Mouse (Mus musculus): ENCODE measurements around the gene Dynlrb1. TPM values are rescaled to one million over a fixed set of nuclear protein-coding genes. Genes with fewer than 3 reads are reported as not detected.

Dynlrb1 gene
- polyA plus RNA-seq, 2 experiments: 149 to 178 TPM

DNA sequence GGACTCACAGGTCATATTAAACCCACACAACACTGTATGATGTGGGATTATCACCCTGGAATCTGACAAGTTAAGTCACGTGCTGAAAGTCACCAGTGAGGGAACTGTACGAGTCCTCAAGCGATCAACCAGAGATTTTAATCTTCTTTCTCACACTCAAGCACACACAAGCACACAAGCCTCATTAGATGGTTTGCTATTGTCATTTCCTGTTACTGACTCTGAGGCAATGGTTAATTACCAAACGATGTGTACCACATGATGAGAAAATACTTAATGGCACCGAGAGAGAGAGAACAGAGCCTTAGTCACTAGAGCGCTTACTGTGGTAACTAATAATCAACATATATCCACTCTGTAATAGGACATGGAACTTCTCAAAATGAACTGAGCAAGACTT is 49.4 kb downstream of the Dynlrb1 start:
- WGBS (ENCODE audit: insufficient replicate concordance): 78% methylated on average over 6 of the region's 6 CpGs
- TF ChIP-seq CTCF (IDR thresholded peaks at IDR 0.05; ENCODE audit: low read depth): no peak
- no peak for TF ChIP-seq EP300 (IDR thresholded peaks at IDR 0.05; ENCODE audit: low read depth)
- no peaks in the 10 kb centered on the region; a peak in 1 of 4 replicates for H3K4me1 ChIP-seq (replicated peaks; ENCODE audit: control insufficient read depth in 2 of 2, insufficient read depth in 2 of 2, low read length in 1 of 2)
- no peaks in the 10 kb centered on the region for H3K9me3 ChIP-seq (ENCODE audit: control insufficient read depth, low read length)
- H3K9ac ChIP-seq (replicated peaks): no peak overlapping the region
- no peak for ATAC-seq (ENCODE audit: insufficient read depth)
- no peak overlapping the region for H3K27ac ChIP-seq
- no peaks in the 10 kb centered on the region; the same call in 1 of the 2 replicates for H3K36me3 ChIP-seq (replicated peaks; ENCODE audit: control insufficient read depth, insufficient read depth, low read depth)
- DNase-seq (ENCODE audit: low read depth in 3 of 3, low spot score in 3 of 3): no peak
- H3K27me3 ChIP-seq (ENCODE audit: control insufficient read depth, insufficient read depth, low read length): no peaks in the 10 kb centered on the region
- no peak overlapping the region for H3K4me2 ChIP-seq (ENCODE audit: low read depth)
- H3K4me3 ChIP-seq (ENCODE audit: insufficient read depth in 1 of 2, low read depth in 2 of 2, low read length in 2 of 2): no peak overlapping the region

DNA sequence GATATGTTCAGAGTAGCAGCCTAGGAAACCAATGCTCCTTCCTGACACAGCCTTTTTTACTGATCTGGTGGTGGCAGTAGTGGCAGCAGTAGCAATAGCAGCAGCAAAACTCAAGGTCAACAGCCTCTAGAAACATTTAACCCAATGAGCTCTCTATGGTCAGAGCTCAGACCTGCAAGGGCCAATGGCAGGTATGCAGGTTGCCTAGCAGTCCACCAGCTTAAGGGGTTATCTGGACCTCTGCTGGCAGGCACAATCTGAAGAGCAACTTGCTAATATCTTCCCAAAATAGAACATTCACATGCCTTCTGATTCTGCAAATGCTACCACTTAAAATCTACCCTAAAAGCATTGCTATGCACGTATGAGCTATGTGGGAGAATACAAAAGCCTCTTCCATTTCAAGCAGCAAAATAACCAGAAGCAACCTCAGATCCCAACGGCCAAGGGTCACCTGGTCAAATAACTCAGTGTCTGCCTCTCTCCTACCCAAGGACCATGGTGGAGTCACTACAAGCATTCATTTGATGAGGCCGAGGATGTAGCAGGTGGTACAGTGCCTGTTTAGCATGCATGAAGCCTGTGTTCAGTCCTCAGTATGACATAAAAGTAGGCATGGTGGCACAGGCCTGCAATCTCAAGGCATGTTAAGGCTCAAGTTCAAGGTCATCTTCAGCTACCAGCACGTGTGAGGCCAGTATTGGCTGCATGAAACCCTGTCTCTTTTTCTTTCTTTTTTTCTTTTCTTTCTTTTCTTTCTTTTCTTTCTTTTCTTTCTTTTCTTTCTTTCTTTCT is 51.3 kb downstream of the Dynlrb1 start:
- Histone ChIP-seq H3K4me2 (ENCODE audit: low read depth) (no peak overlapping the region), H3K4me3 (ENCODE audit: insufficient read depth in 1 of 2, low read depth in 2 of 2, low read length in 2 of 2) (no peak overlapping the region), H3K4me1 (replicated peaks; ENCODE audit: control insufficient read depth in 2 of 2, insufficient read depth in 2 of 2, low read length in 1 of 2) (no peaks in the 10 kb centered on the region; a peak in 1 of 4 replicates), H3K27me3 (ENCODE audit: control insufficient read depth, insufficient read depth, low read length) (no peaks in the 10 kb centered on the region), H3K36me3 (replicated peaks; ENCODE audit: control insufficient read depth, insufficient read depth, low read depth) (peaks cover 6% of the 10 kb centered on the region), H3K9ac (replicated peaks) (no peak overlapping the region), H3K27ac (no peak overlapping the region), H3K9me3 (ENCODE audit: control insufficient read depth, low read length) (no peaks in the 10 kb centered on the region)
- DNase-seq (ENCODE audit: low read depth in 3 of 3, low spot score in 3 of 3) (no peak), ATAC-seq (ENCODE audit: insufficient read depth) (no peak)
- WGBS (ENCODE audit: insufficient replicate concordance): 65% methylated on average over 4 of the region's 4 CpGs
- TF ChIP-seq CTCF (IDR thresholded peaks at IDR 0.05; ENCODE audit: low read depth) (no peak), EP300 (IDR thresholded peaks at IDR 0.05; ENCODE audit: low read depth) (no peak)

DNA sequence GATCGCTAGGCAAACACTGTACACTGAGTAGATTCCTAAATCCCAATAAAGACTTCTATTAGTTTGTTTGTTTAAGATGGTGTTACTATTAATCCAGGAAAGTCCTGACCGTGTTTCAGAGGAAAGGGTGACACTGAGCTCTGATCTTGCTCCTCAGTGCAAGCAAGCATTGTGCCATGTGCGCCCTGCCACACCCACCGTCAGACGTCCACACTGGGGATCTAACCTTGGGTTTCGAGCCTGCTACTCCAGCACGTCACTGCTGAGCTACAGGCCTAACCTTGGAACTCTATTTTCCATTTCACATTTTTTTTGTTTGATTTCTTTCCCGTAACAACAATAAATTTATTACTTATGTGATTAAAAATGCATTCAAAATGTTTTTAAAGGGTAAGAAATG is 53.7 kb downstream of the Dynlrb1 start:
- no peaks in the 10 kb centered on the region for H3K27me3 ChIP-seq (ENCODE audit: control insufficient read depth, insufficient read depth, low read length)
- no peak overlapping the region for H3K4me3 ChIP-seq (ENCODE audit: insufficient read depth in 1 of 2, low read depth in 2 of 2, low read length in 2 of 2)
- DNase-seq (ENCODE audit: low read depth in 3 of 3, low spot score in 3 of 3) (no peak), ATAC-seq (ENCODE audit: insufficient read depth) (no peak)
- WGBS (ENCODE audit: insufficient replicate concordance): 80% methylated on average over 8 of the region's 8 CpGs
- H3K36me3 ChIP-seq (replicated peaks; ENCODE audit: control insufficient read depth, insufficient read depth, low read depth): peaks cover 6% of the 10 kb centered on the region
- H3K4me2 ChIP-seq (ENCODE audit: low read depth): no peak overlapping the region
- TF ChIP-seq EP300 (IDR thresholded peaks at IDR 0.05; ENCODE audit: low read depth): no peak
- no peak for TF ChIP-seq CTCF (IDR thresholded peaks at IDR 0.05; ENCODE audit: low read depth)
- no peak overlapping the region for H3K9ac ChIP-seq (replicated peaks)
- no peaks in the 10 kb centered on the region for H3K9me3 ChIP-seq (ENCODE audit: control insufficient read depth, low read length)
- no peaks in the 10 kb centered on the region; a peak in 1 of 4 replicates for H3K4me1 ChIP-seq (replicated peaks; ENCODE audit: control insufficient read depth in 2 of 2, insufficient read depth in 2 of 2, low read length in 1 of 2)
- H3K27ac ChIP-seq: no peak overlapping the region

DNA sequence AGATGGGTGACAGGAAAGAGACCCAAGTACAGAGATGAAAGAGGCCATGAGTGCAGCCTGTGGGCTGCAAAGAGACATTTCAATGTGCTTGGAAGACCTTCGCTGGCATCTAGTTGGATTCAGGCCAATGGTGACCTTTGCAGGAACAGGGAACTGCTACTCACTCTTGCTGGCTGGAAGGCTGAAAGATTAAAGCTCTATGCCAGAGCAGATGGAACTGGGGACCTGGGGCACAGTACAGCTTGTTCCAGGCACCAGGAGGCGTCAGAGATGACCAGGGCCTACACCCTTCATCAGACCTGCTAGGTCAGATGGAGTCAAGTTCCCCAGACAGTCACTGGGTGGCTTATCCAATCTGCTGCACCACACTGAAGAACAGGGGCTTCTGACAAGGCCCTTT is 57.0 kb downstream of the Dynlrb1 start:
- H3K27ac ChIP-seq: no peak overlapping the region
- ATAC-seq (ENCODE audit: insufficient read depth) (no peak), DNase-seq (ENCODE audit: low read depth in 3 of 3, low spot score in 3 of 3) (no peak)
- TF ChIP-seq CTCF (IDR thresholded peaks at IDR 0.05; ENCODE audit: low read depth) (no peak), EP300 (IDR thresholded peaks at IDR 0.05; ENCODE audit: low read depth) (no peak)
- H3K4me2 ChIP-seq (ENCODE audit: low read depth): no peak overlapping the region
- H3K36me3 ChIP-seq (replicated peaks; ENCODE audit: control insufficient read depth, insufficient read depth, low read depth): peaks cover 6% of the 10 kb centered on the region
- H3K9me3 ChIP-seq (ENCODE audit: control insufficient read depth, low read length): no peaks in the 10 kb centered on the region
- no peak overlapping the region for H3K4me3 ChIP-seq (ENCODE audit: insufficient read depth in 1 of 2, low read depth in 2 of 2, low read length in 2 of 2)
- no peaks in the 10 kb centered on the region for H3K27me3 ChIP-seq (ENCODE audit: control insufficient read depth, insufficient read depth, low read length)
- H3K9ac ChIP-seq (replicated peaks): no peak overlapping the region
- H3K4me1 ChIP-seq (replicated peaks; ENCODE audit: control insufficient read depth in 2 of 2, insufficient read depth in 2 of 2, low read length in 1 of 2): no peaks in the 10 kb centered on the region
- WGBS (ENCODE audit: insufficient replicate concordance): 67% methylated on average over 2 of the region's 2 CpGs

DNA sequence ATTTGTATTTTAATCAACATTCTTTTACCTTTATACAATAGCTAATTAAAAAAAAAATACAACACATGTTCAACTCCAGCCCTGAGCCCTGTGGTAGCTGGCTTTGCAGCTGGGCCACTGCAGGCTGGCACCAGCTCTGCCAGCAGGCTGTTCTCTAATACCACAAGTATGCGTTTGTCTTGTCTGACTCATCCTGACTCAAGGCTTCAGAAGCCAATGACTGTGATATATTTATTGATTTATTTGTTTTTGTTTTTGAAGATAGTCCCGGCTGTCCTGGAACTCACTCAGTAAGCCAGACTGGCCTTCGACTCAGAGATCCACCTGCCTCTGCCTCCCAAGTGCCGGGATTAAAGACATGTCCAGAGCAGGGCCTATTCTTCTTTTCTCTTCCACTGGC is 57.6 kb downstream of the Dynlrb1 start:
- peaks cover 6% of the 10 kb centered on the region for H3K36me3 ChIP-seq (replicated peaks; ENCODE audit: control insufficient read depth, insufficient read depth, low read depth)
- no peaks in the 10 kb centered on the region for H3K9me3 ChIP-seq (ENCODE audit: control insufficient read depth, low read length)
- DNase-seq (ENCODE audit: low read depth in 3 of 3, low spot score in 3 of 3) (no peak), ATAC-seq (ENCODE audit: insufficient read depth) (no peak)
- WGBS (ENCODE audit: insufficient replicate concordance): 80% methylated on average over 4 of the region's 4 CpGs
- H3K9ac ChIP-seq (replicated peaks): no peak overlapping the region
- no peak overlapping the region for H3K4me2 ChIP-seq (ENCODE audit: low read depth)
- TF ChIP-seq CTCF (IDR thresholded peaks at IDR 0.05; ENCODE audit: low read depth): no peak
- no peak for TF ChIP-seq EP300 (IDR thresholded peaks at IDR 0.05; ENCODE audit: low read depth)
- H3K4me1 ChIP-seq (replicated peaks; ENCODE audit: control insufficient read depth in 2 of 2, insufficient read depth in 2 of 2, low read length in 1 of 2): no peaks in the 10 kb centered on the region
- no peak overlapping the region for H3K4me3 ChIP-seq (ENCODE audit: insufficient read depth in 1 of 2, low read depth in 2 of 2, low read length in 2 of 2)
- H3K27ac ChIP-seq: no peak overlapping the region
- H3K27me3 ChIP-seq (ENCODE audit: control insufficient read depth, insufficient read depth, low read length): no peaks in the 10 kb centered on the region

Data from liver, embryonic 14.5 days (tissue).